Mouse (Mus musculus) liver (tissue): ENCODE measurements around the gene Flt1.
A peak's percentile ranks its signal among the peaks of the same experiment; 100 is the strongest.

ENCODE experiments used
- DNase-seq: peaks from one replicate; pipeline ENCODE4 v3.0.0-alpha.2; 2020; ENCODE audit warnings: mixed read lengths

Flt1 gene

DNA sequence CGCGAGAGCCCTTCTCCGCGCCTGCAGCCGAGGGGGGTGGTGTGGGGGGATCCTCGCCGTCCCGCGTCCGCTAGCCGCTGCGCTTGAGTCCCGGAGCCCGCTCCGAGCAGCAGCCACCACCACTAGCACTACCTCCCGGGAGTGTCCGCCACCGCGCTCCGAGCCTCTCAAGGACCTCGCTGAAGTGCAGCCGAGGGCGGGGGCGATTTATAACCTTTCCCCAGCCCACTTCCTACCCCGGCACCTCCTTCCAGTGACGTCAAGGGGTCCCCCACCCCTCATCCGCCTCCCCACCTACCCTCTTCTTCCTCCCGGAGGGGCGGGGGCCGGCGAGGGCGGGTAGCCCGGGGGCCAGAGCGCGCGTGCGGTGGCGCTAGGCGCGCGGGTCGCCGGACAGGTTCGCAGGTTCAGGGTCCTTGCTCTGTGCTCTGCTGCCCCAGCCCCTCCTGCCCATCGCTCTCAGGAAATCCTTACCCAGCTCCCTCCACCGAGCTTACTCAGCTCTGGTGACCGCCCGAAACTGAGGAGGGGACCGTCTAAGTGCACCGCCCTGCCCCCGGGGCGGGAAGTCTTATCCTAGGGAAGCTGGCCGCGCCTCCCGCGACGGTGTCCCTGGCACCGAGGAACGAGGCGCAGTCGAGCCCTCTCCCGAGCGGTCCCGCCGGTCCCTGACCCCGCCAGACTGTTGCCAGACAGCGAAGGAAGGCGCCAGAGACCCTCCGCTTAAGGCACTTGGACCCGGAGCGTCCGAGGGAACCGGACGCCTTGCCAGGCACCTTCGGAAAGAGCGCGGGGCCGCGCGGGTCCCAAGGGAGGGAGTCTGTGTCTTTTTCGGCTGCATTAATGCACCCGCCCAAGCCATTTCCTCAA, at the start of gene Flt1:
Gene Flt1 (minus strand): TSS at position 181 of the 870 bp plus-strand sequence.
- peak; percentile 33 for DNase-seq

DNA sequence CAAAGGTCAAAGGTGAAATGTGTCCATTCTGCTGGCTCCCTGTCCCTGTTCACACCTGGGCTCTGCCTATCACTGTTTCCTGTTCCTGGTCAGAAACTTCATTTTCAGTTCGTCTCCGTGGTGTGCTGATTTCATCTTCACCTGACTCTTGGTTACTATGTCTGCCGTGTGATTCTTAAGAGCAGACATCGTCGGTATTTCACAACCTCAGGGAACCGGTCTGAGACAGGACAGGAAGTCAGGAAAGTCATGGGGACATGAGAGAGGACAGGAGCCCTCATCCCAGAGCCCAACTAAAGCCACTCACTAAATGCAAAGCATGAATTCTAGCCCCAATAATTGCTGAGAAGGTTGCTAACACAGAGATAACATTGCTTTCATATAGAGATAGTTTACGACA, 49.4 kb upstream of the Flt1 start:
- no peak for DNase-seq

DNA sequence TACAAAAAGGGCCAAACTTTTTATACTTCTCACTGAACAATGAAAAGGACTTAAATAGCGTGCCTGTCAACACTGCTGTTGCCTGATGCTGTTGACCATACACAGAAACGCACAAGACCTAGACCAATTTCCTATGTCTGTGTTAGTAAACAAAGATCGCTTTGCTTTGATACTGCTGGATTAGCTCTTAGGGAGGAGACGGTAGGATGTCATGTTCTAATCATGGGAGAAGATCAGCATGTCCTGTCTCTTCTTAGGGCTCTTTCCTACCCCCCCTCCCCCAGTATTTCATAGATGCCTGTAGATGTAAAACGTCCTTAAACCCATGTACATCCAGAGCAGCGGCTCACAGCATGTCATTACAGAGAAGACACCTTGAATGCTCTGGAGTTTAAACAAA, 44.1 kb upstream of the Flt1 start:
- no peak for DNase-seq

DNA sequence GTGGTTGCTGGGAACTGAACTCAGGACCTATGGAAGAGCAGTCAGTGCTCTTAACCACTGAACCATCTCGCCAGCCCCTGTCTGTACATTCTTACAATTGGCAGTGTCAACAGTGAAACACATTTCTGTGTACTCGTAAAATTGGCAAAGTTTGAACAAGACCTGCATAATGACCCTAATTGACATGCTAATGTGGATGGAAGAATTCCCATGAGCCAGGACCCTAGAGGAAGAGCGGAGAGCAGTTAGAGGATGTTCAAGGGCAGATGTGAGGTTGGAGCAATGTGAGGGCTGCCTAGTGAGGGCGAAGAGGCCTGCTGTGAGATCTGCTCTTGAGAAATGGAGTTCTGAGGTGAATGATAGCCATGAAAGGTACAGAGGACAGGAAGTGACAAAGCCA, 38.2 kb upstream of the Flt1 start:
- DNase-seq, result no peak

DNA sequence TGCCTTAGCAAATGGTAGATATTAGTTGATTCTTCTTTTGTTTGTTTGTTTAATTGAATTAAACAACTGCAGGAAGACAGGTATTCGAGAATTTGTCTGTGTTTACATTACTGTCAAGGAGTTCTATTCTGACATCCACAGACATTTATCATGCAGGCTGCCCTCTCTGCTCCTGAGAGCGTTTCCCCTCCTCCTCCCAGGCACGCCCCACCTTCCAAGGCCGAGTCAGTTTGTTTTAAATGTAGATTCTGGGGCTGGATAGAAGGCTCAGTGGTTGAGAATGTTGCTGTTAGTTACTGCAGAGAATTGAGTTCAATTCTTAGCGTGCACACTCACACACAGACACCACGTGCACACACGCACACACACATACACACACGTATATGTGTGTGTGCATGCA, 36.2 kb upstream of the Flt1 start:
- DNase-seq, result no peak

DNA sequence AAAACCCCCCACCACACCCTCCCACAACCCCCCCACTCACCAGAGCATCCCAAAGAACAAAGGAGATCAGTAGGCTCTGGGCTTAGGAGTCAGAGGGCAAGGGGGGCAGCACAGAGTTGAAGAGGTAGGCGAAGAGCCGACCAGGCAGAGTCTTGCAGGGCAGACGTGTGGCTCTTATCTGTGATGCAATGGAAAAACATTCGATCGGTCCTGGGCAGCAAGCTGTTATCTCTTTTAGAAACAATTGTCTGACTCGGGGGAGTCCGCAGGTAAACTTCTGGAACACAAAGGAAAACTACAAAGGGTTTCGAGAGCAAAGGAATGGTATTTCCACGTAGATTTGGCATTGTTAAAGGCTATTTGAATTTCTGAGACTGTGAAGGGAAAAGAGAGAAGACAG, 35.5 kb upstream of the Flt1 start:
- DNase-seq, result no peak

DNA sequence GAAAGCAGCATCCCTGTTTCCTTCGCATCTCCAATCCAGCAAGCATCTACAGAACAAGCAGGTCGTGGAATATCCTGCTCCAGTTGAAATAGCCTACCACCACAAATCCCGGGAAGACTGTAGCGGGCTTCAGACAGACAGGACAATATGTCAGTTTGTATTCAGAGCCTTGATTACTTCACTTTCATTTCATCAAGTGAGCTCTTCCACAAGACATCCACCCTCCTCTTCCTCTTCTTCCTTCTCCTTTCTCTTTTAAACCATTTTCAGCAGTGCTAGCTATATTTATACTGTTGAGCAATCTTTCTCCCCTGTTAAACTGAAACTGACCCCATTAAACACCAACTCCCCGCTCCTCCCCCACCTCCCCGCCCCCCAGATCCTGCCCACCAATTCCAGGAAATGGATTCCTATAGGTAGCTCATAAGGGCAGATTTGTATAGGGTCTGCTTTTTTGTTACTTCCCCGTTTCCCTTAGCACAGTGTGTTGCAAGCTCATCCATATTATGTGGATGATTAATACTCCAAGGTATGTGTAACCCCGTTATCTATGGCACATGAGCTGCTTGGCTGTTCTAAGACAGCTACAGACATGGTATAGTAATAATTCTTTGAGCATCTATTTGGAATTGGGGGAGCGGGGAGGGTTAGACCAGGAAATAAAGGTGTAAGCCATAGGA, 33.0 kb upstream of the Flt1 start:
- no peak for DNase-seq

DNA sequence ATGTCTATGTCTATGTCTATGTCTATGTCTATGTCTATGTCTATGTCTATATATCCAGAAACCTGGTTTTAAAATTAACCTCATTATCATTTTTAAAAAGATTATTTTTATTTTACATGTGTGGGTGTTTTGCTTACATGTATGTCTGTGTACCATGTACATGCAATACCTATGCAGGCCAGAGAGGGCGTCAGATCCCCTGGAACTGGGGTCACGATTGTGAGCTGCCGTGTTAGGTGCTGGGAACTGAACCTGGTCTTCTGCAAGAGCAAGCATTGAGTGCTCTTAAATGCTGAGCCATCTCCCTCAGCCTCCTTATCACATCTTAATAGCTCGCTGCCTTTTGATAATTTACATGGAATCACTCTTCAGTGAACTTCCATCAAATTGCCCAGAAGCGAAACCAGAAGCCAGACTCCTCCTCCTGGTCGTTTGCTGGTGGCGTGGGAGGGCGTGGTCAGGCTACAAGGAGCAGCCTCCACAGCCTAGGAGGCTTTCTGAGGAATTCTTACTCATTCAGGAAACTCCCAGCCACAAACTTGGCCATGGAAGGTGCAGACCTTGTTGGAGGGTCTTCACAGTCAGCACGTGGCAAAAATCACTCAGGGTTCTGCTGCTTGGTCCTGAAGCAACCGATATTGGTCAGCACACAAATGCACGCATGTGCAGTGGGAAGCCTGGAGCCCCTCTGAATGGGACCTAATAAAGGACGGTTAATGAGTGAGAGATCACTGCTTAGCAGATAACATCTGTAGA, 32.2 kb upstream of the Flt1 start:
- DNase-seq, result peak; percentile 37

DNA sequence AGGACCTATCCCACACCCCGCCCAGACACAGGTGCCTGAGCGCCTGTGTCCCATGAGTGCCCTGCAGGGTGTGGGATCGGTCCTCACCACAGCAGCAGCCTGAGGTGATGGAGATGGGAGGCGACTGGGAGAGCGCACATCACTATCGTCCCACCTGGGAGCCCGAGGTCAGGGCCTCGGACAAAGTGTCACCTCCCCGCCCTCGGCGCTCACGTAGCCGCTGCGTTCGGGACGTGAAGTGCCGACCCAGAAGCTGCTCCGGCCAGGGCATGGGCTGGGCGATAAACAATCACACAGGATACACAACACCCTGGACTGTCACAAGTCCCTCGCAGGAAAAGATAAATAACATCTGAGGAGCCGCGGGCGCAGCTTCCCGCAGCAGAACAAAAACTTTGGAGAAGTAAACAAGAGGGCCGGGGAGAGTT, 27.1 kb upstream of the Flt1 start:
- DNase-seq, result no peak

DNA sequence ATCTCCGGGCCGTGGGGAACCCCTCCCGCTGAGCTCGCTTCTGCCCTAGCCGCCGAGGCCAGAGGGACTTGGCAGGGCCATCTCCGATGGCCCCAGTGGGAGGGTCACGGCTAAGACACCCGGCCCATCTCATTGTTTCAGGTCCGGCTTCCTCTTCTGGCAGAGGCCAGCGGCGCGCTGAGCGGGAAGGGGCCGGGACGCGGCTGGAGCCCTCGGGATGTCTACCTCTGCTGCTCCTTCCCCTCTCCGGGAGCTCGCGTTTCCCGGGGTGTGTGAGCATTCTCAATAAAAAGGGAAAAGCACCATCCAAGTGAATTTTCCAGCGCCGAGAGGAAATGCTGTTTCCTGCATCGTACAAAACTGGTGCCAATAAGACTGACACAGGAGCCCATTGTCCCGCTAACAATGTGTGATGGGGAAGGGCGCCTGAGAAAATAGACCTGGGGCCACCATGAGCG, 25.9 kb upstream of the Flt1 start:
- peak; percentile 36 for DNase-seq

DNA sequence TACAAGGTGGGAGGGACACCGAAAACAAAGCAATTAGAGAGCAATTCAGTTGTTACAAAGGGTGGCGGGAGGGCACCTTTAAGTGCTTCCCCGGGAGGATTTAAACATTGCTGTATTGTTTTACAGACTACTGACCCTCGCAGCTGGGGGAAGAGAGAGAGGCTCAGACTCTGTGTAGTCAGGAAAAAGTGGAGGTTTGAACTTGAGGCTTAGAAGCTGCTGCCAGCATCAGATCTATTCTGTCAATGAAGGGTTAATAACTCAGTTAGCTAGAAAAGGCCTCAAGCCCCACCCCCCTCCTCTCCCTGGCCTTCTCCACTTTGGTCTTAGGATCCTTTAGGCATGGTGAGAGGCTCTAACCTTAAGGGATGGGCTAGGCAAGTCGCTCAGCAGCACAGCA, 24.2 kb upstream of the Flt1 start:
- no peak for DNase-seq

DNA sequence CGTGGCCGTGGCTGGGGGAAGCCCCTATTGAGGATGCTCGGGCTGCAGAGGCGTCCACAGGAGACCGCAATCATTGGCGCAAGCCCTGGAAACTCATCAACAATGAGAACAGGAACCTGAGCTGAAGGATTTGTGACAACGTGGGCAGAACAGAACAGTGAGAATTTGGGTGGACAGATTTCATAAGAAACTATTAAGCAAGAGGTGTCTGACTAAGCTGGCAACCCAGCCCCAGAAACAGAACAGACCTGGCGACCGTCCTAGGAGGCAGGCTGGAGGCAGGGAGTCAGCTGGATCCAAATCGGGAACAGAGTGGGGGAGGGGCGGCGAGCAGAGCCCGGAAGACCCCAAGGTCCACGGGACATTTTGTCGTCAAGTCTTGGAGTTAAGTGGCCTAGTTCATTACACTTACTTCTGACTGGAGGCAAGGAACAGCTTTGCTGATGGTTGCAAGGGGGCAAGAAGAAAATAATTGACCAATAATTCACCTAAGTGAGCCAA, 22.3 kb upstream of the Flt1 start:
- peak; percentile 36 for DNase-seq

DNA sequence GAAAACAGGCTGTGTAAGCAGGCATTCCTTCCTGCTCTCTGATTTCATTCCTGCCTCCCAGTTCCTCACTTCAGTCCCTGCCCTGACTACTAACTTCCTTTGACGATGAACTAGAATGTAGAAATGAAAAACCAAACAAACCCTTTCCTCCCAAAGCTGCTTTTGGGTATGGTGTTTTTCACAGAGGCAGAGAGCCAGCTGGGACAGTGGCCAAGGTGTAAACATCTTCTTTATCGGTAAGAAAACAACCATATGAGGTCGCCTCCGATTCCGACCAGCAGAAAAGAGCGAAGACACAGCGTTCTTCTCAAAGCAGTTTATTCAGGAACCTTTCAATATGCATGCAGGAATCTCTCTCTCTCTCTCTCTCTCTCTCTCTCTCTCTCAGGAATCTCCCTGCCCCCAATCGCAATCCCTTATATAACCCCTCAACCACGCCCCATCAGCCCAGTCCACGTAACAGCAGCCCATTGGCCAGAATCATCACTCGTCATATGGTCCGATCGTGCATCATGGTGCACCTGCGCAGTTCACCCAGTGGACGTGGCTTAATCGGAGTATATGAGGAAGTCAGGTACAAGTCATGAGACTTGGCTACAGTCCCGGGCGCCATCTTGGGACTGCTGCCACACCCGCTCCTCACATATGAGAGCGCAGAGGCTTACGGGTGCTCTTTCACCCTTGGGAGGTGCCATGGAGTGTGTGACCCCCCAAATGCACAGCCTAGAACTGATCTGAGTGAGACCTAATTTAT, 19.3 kb upstream of the Flt1 start:
- no peak for DNase-seq

DNA sequence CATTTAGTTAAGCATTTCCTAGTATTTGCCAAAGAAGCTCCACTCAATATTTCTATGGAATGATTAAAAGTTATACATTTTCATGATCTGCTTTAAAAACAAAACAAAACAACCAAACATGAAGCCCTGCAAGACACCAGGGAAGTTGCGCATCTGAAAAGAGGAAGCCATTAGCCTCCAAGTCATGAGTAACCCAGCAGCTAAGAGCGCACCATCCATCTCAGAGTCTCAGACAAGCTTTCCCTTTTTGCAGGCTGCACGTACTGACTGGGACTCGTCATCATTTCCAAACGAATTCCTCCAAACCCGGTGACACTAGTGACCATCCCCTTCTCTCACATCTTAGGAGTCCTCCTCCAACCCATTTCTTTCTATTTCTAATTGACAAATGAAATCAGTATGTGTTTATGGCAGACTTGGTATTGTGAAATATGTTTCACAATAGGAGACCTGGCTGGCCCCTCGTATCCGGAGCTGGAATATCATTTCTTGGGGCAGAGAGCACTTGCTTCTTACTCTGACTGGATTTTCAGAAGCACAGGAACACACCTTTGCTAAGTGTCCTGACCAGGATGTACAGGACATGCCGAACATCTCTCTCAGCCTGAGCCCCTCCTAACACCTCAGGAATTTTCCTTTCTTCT, 16.8 kb upstream of the Flt1 start:
- no peak for DNase-seq

DNA sequence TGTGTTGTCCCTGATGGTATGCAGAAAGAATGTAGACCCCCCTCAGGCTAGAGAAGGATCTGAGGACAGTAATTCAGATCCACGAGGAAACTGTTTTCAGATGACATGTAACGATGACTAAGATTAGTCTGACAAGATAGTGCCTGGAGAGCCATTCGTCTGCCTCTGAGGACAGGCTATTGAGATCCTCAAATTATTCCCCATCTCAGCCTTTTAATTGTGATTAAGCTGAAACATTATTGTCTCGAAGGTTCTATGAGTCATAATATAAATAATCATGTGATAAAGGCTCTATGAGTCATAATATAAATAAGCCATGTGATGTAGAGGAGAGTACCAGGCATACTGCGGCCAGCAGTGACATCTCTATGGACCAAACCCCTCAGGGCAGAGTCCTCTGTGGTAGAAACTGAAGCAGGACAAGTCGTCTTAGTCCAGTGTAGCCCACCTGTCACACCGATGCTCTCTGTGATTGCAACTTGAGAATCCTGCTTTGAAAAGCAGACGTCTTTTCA, 11.0 kb upstream of the Flt1 start:
- DNase-seq, result no peak

DNA sequence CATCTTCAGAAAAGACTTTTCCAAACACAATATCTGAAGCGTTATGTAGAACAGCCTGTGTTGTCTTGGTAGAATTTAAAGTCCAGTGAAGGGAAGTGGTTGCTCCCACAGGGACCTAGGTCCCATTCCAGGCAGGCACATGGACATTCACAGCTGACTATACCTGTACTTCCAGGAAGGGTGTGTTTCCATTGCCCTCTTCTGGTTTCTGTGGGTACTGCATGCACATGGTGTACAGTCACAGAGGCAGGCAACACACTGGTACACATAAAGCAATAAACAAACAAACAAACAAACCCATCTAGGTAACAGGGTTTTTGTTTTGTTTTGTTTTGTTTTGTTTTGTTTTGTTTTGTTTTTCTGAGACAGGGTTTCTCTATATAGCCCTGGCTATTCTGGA, 7.9 kb upstream of the Flt1 start:
- peak; percentile 31 for DNase-seq

DNA sequence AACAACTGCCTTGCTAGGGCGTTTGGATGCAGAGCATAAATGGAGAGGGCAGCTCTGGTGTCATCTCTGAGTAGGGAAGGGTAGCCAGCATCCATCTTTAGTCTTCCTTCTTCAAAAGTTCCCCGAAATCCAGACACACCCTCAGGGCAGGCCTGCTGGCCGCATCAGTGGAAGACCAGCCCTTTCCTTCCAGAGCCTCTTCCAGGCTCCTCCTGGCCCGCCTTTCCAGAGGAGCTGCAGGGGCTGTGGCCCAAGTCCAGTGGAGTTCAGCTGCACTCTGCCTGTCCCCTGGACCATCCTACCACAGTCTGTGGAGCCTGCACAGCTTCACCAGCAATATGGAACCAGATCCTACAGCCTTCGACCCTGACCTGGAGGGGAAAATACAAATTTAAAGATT, 7.1 kb upstream of the Flt1 start:
- no peak for DNase-seq

DNA sequence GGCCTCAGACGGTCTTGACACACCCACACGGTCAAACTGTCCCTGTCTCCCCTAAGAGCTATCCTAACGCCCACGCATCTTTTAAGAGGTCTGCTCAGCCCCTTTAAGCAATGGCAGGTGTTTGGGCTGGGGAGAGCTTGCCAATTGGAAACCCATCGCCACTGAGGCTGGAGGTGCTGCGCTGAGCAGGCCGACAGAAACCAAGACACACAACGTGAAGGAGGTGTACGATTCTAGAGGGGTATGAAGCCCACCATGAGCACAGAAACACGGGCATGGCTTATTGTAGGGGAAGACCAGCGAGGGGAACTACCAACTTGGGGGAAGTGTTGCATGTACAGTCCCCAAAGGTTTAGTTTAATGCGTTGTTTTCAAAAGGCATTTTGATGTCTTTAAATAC, 1.7 kb upstream of the Flt1 start:
- no peak for DNase-seq

DNA sequence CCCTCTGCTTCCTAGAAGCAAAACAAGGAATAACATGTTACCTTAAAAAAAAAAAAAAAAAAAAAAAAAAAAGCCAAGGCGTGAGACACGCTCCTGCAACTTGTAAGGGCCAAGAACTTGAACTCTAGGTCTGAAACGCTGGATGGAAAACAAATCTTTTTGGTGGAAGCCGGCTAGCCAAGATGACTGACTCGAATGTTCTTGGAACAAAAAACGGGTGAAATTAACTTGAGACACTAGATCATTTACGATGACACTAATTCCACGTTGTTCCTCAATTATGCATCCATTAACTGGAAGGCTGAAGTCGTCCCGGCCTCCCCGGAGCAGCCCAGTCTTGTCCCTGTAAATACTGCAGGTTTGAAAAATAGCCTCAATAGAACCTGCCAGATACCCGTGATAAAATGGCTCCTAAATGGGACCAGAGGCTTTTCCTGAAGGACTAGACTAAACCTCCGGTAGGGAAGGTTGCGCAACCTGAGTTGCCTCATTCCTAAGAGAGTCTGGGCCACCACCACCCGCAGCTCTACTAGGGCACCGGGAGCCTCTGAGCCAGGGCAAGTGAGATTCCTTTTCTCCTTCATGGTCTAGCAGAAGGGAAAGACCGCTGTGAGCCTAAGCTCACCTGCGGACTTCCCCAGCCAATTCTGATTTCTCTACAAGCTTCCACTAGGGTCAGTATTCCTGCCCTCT, 1.0 kb upstream of the Flt1 start:
- DNase-seq, result no peak

DNA sequence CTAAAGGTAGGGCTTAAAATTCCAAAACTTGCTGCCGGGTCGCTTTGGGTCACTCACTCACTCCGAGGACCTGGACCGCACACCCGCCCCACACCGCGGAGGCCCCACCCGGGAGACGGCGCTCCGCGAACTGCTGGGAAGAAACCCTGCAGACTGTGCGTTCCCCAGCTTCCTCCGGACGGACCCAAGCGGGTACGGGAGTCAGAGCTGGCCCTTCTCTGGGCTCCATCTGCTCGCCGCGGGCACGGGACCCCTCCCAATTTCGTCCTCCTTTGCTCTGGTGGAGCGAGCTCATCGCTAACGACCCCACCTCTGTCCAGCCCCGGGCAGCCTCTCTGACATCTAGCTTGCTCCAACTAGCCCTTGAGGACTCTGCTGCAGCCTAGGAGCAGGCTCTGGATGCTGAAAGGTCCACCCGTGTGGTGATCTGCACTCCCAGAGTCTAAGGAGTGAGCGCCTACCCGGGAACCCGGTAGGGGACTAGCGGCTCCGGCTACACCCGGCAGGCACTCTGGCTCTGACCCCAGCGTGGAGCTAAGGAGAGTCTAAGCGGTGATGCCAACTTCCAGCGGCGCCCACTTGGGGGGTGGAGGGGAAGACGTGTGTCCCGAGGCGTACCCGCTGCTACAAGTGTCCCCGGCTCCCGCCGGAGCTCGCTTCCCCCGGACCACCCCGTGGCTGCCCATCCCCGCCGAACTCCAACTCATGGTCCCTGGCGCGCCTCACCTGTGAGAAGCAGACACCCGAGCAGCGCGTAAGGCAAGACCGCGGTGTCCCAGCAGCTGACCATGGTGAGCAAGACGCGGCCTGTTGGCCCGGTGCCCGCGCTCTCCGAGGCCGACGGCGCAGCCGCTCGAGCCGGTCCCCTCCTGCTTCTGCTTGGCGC, 623 bp downstream of the Flt1 start:
- peak; percentile 25 for DNase-seq
